Comparison of ENCODE assay signal across 25 mouse cellular contexts in the genomic region with DNA sequence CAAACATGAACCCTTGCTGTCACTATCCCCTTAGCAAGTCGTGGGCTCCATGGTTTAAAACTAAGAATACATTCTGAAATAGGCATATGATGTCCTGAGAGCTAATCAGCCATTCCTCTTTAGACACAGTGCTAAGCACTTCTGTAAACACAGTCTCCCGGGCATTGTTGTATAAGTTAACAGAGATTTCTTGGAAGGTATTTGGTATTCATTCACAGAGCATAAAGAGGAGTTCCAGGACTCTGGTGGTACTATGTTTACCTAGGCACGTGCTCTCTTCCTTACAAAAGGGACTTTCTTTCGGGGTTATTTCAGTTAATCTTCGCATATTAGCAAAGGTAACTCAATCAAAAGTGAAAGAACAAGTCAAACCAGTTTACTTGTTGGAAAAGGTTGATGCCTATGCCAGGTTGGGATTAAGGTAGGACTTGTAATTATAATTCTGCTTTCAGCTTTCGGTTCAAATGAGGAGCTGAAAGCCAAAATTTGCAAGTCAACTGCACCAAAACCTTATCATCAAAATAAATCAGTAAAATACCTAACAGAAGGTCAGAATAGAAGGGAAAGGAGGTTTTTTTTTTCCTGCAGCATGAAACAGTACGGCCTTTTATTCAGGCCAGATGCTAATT. TPM values are rescaled to one million over a fixed set of nuclear protein-coding genes. Genes with fewer than 3 reads are reported as not detected.
DNase-seq lines count a peak whose midpoint lies in the region; ATAC-seq lines count a peak whose summit lies in the region.
"Had no signal": no experiment of that assay in that cellular context is flagged by ENCODE, and none has a peak within 500 bp of the region (broad histone marks: within the 10 kb centered on the region; RNA-seq: fewer than 3 reads in every experiment).

No protein-coding gene starts in this region.

- no peak overlapping the region for H3K9ac ChIP-seq in intestine, embryonic 15.5 days
- H3K9ac ChIP-seq in intestine, embryonic 16.5 days (ENCODE audit: low read depth, low read length), result no peak overlapping the region
- H3K9ac ChIP-seq in lung, embryonic 15.5 days, result no peak overlapping the region
- H3K9ac ChIP-seq in embryonic facial prominence, embryonic 12.5 days, result no peak overlapping the region
- no peak overlapping the region for H3K9ac ChIP-seq in stomach, embryonic 14.5 days (replicated peaks; ENCODE audit: low read depth, low read length)
- H3K9ac ChIP-seq: forebrain, embryonic 13.5 days; hindbrain, embryonic 13.5 days; limb, embryonic 12.5 days; liver, postnatal 0 days; neural tube, embryonic 13.5 days had no signal

- no peak overlapping the region for H3K4me3 ChIP-seq in intestine, embryonic 15.5 days (replicated peaks)
- no peak overlapping the region for H3K4me3 ChIP-seq in intestine, embryonic 16.5 days (ENCODE audit: low read length)
- no peak overlapping the region for H3K4me3 ChIP-seq in lung, embryonic 15.5 days
- no peak overlapping the region for H3K4me3 ChIP-seq in embryonic facial prominence, embryonic 12.5 days
- no peak overlapping the region for H3K4me3 ChIP-seq in stomach, embryonic 14.5 days (ENCODE audit: low read depth, low read length)
- H3K4me3 ChIP-seq: erythroblast, embryonic 14.5 days; forebrain, embryonic 13.5 days; hindbrain, embryonic 13.5 days; layer of hippocampus, adult 2 months; limb, embryonic 12.5 days; myocyte; neural tube, embryonic 13.5 days had no signal

- 39% methylated on average over 7 of the region's 7 CpGs for WGBS in intestine, embryonic 15.5 days
- 46% methylated on average over 7 of the region's 7 CpGs for WGBS in intestine, embryonic 16.5 days
- WGBS in lung, embryonic 15.5 days, result 38% methylated on average over 7 of the region's 7 CpGs
- 39% methylated on average over 7 of the region's 7 CpGs for WGBS in embryonic facial prominence, embryonic 12.5 days
- WGBS in stomach, embryonic 14.5 days, result 45% methylated on average over 7 of the region's 7 CpGs

- no peaks in the 10 kb centered on the region for H3K4me1 ChIP-seq in intestine, embryonic 15.5 days (replicated peaks)
- H3K4me1 ChIP-seq in intestine, embryonic 16.5 days (ENCODE audit: control insufficient read depth, insufficient read depth, low read length), result no peaks in the 10 kb centered on the region
- peaks cover 14% of the 10 kb centered on the region for H3K4me1 ChIP-seq in lung, embryonic 15.5 days
- no peaks in the 10 kb centered on the region for H3K4me1 ChIP-seq in embryonic facial prominence, embryonic 12.5 days
- no peaks in the 10 kb centered on the region for H3K4me1 ChIP-seq in stomach, embryonic 14.5 days (ENCODE audit: control insufficient read depth, insufficient read depth, low read length)
- H3K4me1 ChIP-seq: forebrain, embryonic 13.5 days; hindbrain, embryonic 13.5 days; neural tube, embryonic 13.5 days had no signal

- H3K4me2 ChIP-seq in intestine, embryonic 15.5 days (replicated peaks), result no peak overlapping the region
- no peak overlapping the region for H3K4me2 ChIP-seq in intestine, embryonic 16.5 days (ENCODE audit: low read depth, low read length)
- no peak overlapping the region for H3K4me2 ChIP-seq in lung, embryonic 15.5 days
- H3K4me2 ChIP-seq in embryonic facial prominence, embryonic 12.5 days (replicated peaks), result no peak overlapping the region
- H3K4me2 ChIP-seq in stomach, embryonic 14.5 days (replicated peaks; ENCODE audit: low read depth, low read length), result no peak overlapping the region
- H3K4me2 ChIP-seq: forebrain, embryonic 13.5 days; hindbrain, embryonic 13.5 days; limb, embryonic 12.5 days; liver, embryonic 11.5 days; neural tube, embryonic 13.5 days had no signal

- no peaks in the 10 kb centered on the region for H3K36me3 ChIP-seq in intestine, embryonic 15.5 days
- no peaks in the 10 kb centered on the region for H3K36me3 ChIP-seq in intestine, embryonic 16.5 days (ENCODE audit: control insufficient read depth, insufficient read depth, low read length)
- no peaks in the 10 kb centered on the region for H3K36me3 ChIP-seq in lung, embryonic 15.5 days
- no peaks in the 10 kb centered on the region for H3K36me3 ChIP-seq in embryonic facial prominence, embryonic 12.5 days
- no peaks in the 10 kb centered on the region for H3K36me3 ChIP-seq in stomach, embryonic 14.5 days (ENCODE audit: control insufficient read depth, insufficient read depth, low read length)
- H3K36me3 ChIP-seq: hindbrain, embryonic 13.5 days; limb, embryonic 12.5 days; neural tube, embryonic 13.5 days had no signal

- ATAC-seq in intestine, embryonic 15.5 days, result 0 out of 2 replicates have a peak, but pooled peaks have one; percentile 17
- no peak for ATAC-seq in intestine, embryonic 16.5 days
- ATAC-seq in lung, embryonic 15.5 days (ENCODE audit: borderline replicate concordance, extremely low read depth, low FRiP score, low TSS enrichment), result peak; percentile 64; the same call in 1 of the 2 replicates
- no peak for ATAC-seq in embryonic facial prominence, embryonic 12.5 days (ENCODE audit: insufficient number of reproducible peaks, insufficient read depth, low FRiP score, low TSS enrichment)
- peak; percentile 90 for ATAC-seq in stomach, embryonic 14.5 days (ENCODE audit: insufficient number of reproducible peaks, insufficient read depth, low FRiP score, low read depth)
- ATAC-seq: forebrain, embryonic 13.5 days; liver, postnatal 0 days had no signal

- H3K27me3 ChIP-seq in intestine, embryonic 15.5 days (replicated peaks), result no peaks in the 10 kb centered on the region
- no peaks in the 10 kb centered on the region for H3K27me3 ChIP-seq in intestine, embryonic 16.5 days (replicated peaks; ENCODE audit: control insufficient read depth, insufficient read depth, low read length)
- no peaks in the 10 kb centered on the region for H3K27me3 ChIP-seq in lung, embryonic 15.5 days
- H3K27me3 ChIP-seq in embryonic facial prominence, embryonic 12.5 days, result no peaks in the 10 kb centered on the region
- H3K27me3 ChIP-seq in stomach, embryonic 14.5 days (ENCODE audit: control insufficient read depth, insufficient read depth, low read length), result no peaks in the 10 kb centered on the region
- H3K27me3 ChIP-seq: hindbrain, embryonic 13.5 days; limb, embryonic 12.5 days had no signal

- no peak overlapping the region for H3K27ac ChIP-seq in intestine, embryonic 15.5 days
- no peak overlapping the region for H3K27ac ChIP-seq in intestine, embryonic 16.5 days (ENCODE audit: low read length)
- H3K27ac ChIP-seq in lung, embryonic 15.5 days, result peak overlapping the region; percentile 45; the same call in 1 of the 2 replicates
- H3K27ac ChIP-seq in embryonic facial prominence, embryonic 12.5 days, result 0 out of 2 replicates have a peak overlapping the region, but pooled peaks have one; percentile 17
- H3K27ac ChIP-seq in stomach, embryonic 14.5 days (ENCODE audit: low read length), result no peak overlapping the region
- H3K27ac ChIP-seq: forebrain, embryonic 13.5 days; hindbrain, embryonic 13.5 days; kidney, postnatal 0 days; layer of hippocampus, adult 2 months; limb, embryonic 12.5 days; macrophage; neural tube, embryonic 13.5 days had no signal

- DNase-seq in lung, postnatal 4 days, result no peak
- no peak for DNase-seq in cerebellum, adult 11-12 months
- no peak for DNase-seq in layer of hippocampus, adult 11-12 months (ENCODE audit: low spot score)
- DNase-seq: adrenal gland, postnatal 14 days; cerebellum, adult 8-10 months; gastrocnemius, postnatal 36 days; layer of hippocampus, postnatal 36 days; liver, postnatal 0 days; right cerebral cortex, adult 18-20 months; thymus, postnatal 14 days had no signal

- H3K9me3 ChIP-seq in intestine, embryonic 15.5 days, result no peaks in the 10 kb centered on the region
- H3K9me3 ChIP-seq in intestine, embryonic 16.5 days (ENCODE audit: control insufficient read depth, low read length), result no peaks in the 10 kb centered on the region
- H3K9me3 ChIP-seq in lung, embryonic 15.5 days, result no peaks in the 10 kb centered on the region
- no peaks in the 10 kb centered on the region for H3K9me3 ChIP-seq in embryonic facial prominence, embryonic 12.5 days
- H3K9me3 ChIP-seq in stomach, embryonic 14.5 days (ENCODE audit: control insufficient read depth, low read depth, low read length), result no peaks in the 10 kb centered on the region
- H3K9me3 ChIP-seq: forebrain, embryonic 13.5 days; hindbrain, embryonic 13.5 days; limb, embryonic 12.5 days; neural tube, embryonic 13.5 days had no signal

RNA-seq across cellular contexts. Expression of a gene that starts 36.1 kb away (rescaled TPM):
- 0.54 TPM in 2 replicates for polyA plus RNA-seq in intestine, embryonic 15.5 days (2015; fragmentation: Nextera tagmentation; extraction: Ambion mirVana)
- 0.39 and 0.42 TPM in 2 replicates for polyA plus RNA-seq in intestine, embryonic 16.5 days (2015; fragmentation: Nextera tagmentation; extraction: Ambion mirVana)
- 12.6 and 12.8 TPM in 2 replicates for polyA plus RNA-seq in lung, embryonic 15.5 days (2015; fragmentation: Nextera tagmentation; extraction: Ambion mirVana)
- polyA plus RNA-seq in embryonic facial prominence, embryonic 12.5 days (2016; fragmentation: Nextera tagmentation; extraction: Ambion mirVana), result 2.9 and 3.4 TPM in 2 replicates
- polyA plus RNA-seq in stomach, embryonic 14.5 days (2014; fragmentation: Nextera tagmentation; extraction: Ambion mirVana), result 2.9 and 3.2 TPM in 2 replicates
- polyA plus RNA-seq: erythroblast, embryonic 14.5 days; liver, postnatal 0 days; macrophage; myocyte had no signal

Comparison
In these comparisons a context has a peak if more than half of its experiments do, and no peak if none do; other contexts are left out.
1. ATAC-seq: peak in intestine, embryonic 15.5 days (single experiment), lung, embryonic 15.5 days (single experiment) and stomach, embryonic 14.5 days (single experiment); none in intestine, embryonic 16.5 days (single experiment) and embryonic facial prominence, embryonic 12.5 days (single experiment).
2. H3K27ac ChIP-seq: peak in lung, embryonic 15.5 days (single experiment) and embryonic facial prominence, embryonic 12.5 days (single experiment); none in intestine, embryonic 15.5 days (single experiment), intestine, embryonic 16.5 days (single experiment) and stomach, embryonic 14.5 days (single experiment).